Mouse (Mus musculus): Measurements from ENCODE around the gene Spcs2. TPM values are rescaled to one million over a fixed set of nuclear protein-coding genes. Genes with fewer than 3 reads are reported as not detected.
A peak's percentile ranks its signal among the peaks of the same experiment; 100 is the strongest.

Gene Spcs2
- polyA plus RNA-seq, 1 experiment from 2014 or later: 345 TPM

GRCm38 (mm10) chr7:99836781-99837180, 26.5 kb downstream of the Spcs2 start:
- H3K4me2 ChIP-seq (replicated peaks): no peak overlapping the region
- H3K4me1 ChIP-seq: no peaks in the 10 kb centered on the region
- no peaks in the 10 kb centered on the region for H3K9me3 ChIP-seq
- no peak overlapping the region for H3K4me3 ChIP-seq
- no peak overlapping the region for H3K9ac ChIP-seq
- no peaks in the 10 kb centered on the region for H3K27me3 ChIP-seq
- H3K36me3 ChIP-seq: peaks cover 45% of the 10 kb centered on the region
- 57% methylated on average over 4 of the region's 4 CpGs for WGBS
- H3K27ac ChIP-seq: no peak overlapping the region
- ATAC-seq (ENCODE audit: insufficient number of reproducible peaks, insufficient read depth, low FRiP score, low TSS enrichment): no peak; the same call in 1 of the 2 replicates

GRCm38 (mm10) chr7:99834314-99834853, 28.9 kb downstream of the Spcs2 start:
- H3K9ac ChIP-seq: no peak overlapping the region
- peaks cover 25% of the 10 kb centered on the region for H3K36me3 ChIP-seq
- H3K4me3 ChIP-seq: no peak overlapping the region
- H3K4me1 ChIP-seq: no peaks in the 10 kb centered on the region
- no peaks in the 10 kb centered on the region for H3K9me3 ChIP-seq
- no peak overlapping the region for H3K27ac ChIP-seq
- no peak overlapping the region for H3K4me2 ChIP-seq (replicated peaks)
- no peaks in the 10 kb centered on the region for H3K27me3 ChIP-seq
- no peak for ATAC-seq (ENCODE audit: insufficient number of reproducible peaks, insufficient read depth, low FRiP score, low TSS enrichment)
- 88% methylated on average over 5 of the region's 5 CpGs for WGBS

- no peak overlapping the region for H3K9ac ChIP-seq
- ATAC-seq (ENCODE audit: insufficient number of reproducible peaks, insufficient read depth, low FRiP score, low TSS enrichment): no peak
- no peaks in the 10 kb centered on the region for H3K27me3 ChIP-seq
- 87% methylated on average over 2 of the region's 2 CpGs for WGBS
- H3K4me2 ChIP-seq (replicated peaks): no peak overlapping the region
- H3K36me3 ChIP-seq: peaks cover 21% of the 10 kb centered on the region
- no peak overlapping the region for H3K4me3 ChIP-seq
- no peak overlapping the region for H3K27ac ChIP-seq
- no peaks in the 10 kb centered on the region for H3K9me3 ChIP-seq
- H3K4me1 ChIP-seq: no peaks in the 10 kb centered on the region
Measured at GRCm38 (mm10) chr7:99833846-99834222, 29.4 kb downstream of the Spcs2 start.

DNA sequence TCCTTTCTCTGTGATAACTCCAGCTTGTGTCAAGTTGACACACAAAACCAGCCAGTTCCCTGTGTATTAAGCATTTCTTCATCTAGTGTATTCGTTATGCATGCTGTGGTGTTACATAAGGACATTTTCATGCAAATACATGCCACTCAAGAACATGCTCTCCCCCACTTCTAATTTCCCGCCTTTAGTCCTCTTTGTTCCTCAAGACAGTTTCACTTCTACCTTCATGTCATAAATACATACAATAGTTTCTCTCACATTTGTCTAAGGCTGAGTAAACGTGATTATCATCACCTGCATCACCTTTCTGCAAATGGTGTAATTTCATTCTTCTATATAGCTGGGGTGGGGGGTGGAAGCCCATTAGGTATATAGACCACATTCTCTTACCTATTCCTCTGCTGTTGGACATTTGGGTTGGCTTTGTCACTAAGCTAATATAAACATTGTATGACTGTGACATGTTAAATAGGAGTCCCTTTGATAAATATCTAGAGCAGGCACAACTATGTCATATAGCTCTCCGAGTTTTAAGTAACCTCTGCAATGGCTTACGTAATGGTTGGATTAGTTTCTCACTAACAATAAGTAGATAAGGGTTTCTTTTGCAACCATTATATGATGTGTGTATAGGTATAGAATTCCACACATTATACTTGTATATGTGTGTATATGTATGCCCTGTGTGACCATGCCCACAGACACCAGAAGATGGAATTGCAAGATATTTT, 30.0 kb downstream of the Spcs2 start:
- Histone ChIP-seq H3K36me3 (peaks cover 16% of the 10 kb centered on the region), H3K4me3 (no peak overlapping the region), H3K27ac (no peak overlapping the region), H3K9me3 (no peaks in the 10 kb centered on the region), H3K4me2 (replicated peaks) (no peak overlapping the region), H3K4me1 (no peaks in the 10 kb centered on the region), H3K27me3 (no peaks in the 10 kb centered on the region), H3K9ac (no peak overlapping the region)
- WGBS: 79% methylated on average over 5 of the region's 5 CpGs
- no peak for ATAC-seq (ENCODE audit: insufficient number of reproducible peaks, insufficient read depth, low FRiP score, low TSS enrichment)

DNA sequence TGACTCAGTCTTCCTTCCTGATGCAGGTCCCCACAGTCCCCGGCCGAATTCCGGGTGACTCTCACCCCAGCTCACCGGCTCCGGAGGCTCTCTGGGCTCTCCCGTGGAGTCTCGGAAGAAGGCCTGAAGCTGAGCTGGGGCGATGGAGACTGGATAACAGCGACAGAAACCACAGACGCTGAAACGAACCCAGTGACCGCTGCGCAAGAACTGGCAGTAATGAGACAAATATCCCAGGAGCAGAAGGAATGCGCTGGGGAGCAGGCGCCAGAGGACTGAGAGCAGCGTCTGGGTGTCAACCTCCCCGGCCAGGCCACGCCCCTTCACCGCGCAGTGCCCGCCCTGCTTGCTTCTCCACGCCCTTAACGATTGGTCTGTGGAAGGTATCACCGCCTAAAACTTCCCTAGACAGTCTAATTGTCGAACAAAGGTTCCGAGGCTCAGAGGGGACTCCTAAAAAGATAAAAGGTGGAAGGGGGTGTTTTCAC, 35.1 kb downstream of the Spcs2 start, which contains the start of gene Neu3:
Neu3 (minus strand) TSS at position 335 of the 488 bp plus-strand sequence.
- Histone ChIP-seq H3K27ac (peak within 1 kb of the TSS; percentile 78), H3K4me2 (replicated peaks) (peak within 1 kb of the TSS; percentile 52), H3K4me3 (peak within 1 kb of the TSS; percentile 41), H3K9ac (peak within 1 kb of the TSS; percentile 59), H3K36me3 (no peaks in the 10 kb centered on the region), H3K9me3 (no peaks in the 10 kb centered on the region), H3K4me1 (no peaks in the 10 kb centered on the region), H3K27me3 (no peaks in the 10 kb centered on the region)
- peak; percentile 95 for ATAC-seq (ENCODE audit: insufficient number of reproducible peaks, insufficient read depth, low FRiP score, low TSS enrichment)
- WGBS: under 1% methylated on average over 26 of the region's 26 CpGs

- H3K4me3 ChIP-seq: no peak overlapping the region
- no peaks in the 10 kb centered on the region for H3K4me1 ChIP-seq
- H3K36me3 ChIP-seq: no peaks in the 10 kb centered on the region
- no peak overlapping the region for H3K4me2 ChIP-seq (replicated peaks)
- no peak overlapping the region for H3K27ac ChIP-seq
- no peaks in the 10 kb centered on the region for H3K9me3 ChIP-seq
- H3K27me3 ChIP-seq: no peaks in the 10 kb centered on the region
- H3K9ac ChIP-seq: no peak overlapping the region
- ATAC-seq (ENCODE audit: insufficient number of reproducible peaks, insufficient read depth, low FRiP score, low TSS enrichment): no peak
- 74% methylated on average over 6 of the region's 6 CpGs for WGBS
Measured at GRCm38 (mm10) chr7:99826096-99826495, 37.2 kb downstream of the Spcs2 start.

- H3K27ac ChIP-seq: no peak overlapping the region
- no peaks in the 10 kb centered on the region for H3K9me3 ChIP-seq
- no peak for ATAC-seq (ENCODE audit: insufficient number of reproducible peaks, insufficient read depth, low FRiP score, low TSS enrichment)
- H3K4me2 ChIP-seq (replicated peaks): no peak overlapping the region
- H3K4me3 ChIP-seq: no peak overlapping the region
- no peaks in the 10 kb centered on the region for H3K4me1 ChIP-seq
- H3K27me3 ChIP-seq: no peaks in the 10 kb centered on the region
- WGBS: 82% methylated on average over 9 of the region's 9 CpGs
- no peak overlapping the region for H3K9ac ChIP-seq
- no peaks in the 10 kb centered on the region for H3K36me3 ChIP-seq
Measured at GRCm38 (mm10) chr7:99825511-99825910, 37.8 kb downstream of the Spcs2 start.

DNA sequence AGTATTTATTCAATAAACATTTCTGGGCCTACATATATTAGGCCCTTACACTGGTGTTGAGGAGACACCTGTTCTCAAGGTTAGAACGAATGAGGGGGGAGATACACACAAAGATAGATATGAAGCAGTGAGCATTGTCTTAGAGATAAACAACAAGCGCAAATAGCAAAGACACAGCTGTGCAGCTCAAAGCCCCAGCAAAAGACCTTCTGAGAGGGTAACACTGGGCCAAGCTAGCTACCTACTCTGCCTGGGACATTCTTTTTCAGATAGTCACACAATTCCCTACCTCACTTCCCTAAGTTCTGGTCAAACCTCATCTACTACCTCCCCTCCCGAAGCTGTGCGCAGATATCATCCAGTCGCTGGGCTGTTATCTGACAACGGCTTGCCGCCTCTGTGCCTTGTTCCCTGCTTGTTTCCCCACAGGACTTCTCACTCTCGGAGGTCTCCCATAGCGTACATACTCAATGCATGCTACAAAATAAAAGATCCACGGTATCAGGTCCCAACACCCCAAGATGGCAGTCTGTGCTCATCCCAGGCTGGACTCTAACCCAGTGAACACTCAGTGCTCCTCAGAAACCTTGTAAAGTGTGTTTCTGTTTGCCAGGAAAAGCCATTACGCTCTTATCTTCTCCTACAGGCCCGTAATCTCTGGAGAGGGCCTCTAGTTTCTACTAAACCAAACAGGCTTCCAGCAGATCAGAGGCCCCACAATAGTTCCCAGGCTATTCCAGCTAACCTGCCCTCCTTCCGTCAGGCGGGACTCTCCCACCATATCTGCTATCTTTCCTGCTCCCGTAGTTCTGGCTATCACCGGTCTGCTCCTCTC, 38.4 kb downstream of the Spcs2 start:
- Histone ChIP-seq H3K4me3 (no peak overlapping the region), H3K9ac (no peak overlapping the region), H3K27ac (no peak overlapping the region), H3K4me2 (replicated peaks) (no peak overlapping the region), H3K4me1 (no peaks in the 10 kb centered on the region), H3K27me3 (no peaks in the 10 kb centered on the region), H3K36me3 (no peaks in the 10 kb centered on the region), H3K9me3 (no peaks in the 10 kb centered on the region)
- no peak for ATAC-seq (ENCODE audit: insufficient number of reproducible peaks, insufficient read depth, low FRiP score, low TSS enrichment)
- 85% methylated on average over 16 of the region's 16 CpGs for WGBS

DNA sequence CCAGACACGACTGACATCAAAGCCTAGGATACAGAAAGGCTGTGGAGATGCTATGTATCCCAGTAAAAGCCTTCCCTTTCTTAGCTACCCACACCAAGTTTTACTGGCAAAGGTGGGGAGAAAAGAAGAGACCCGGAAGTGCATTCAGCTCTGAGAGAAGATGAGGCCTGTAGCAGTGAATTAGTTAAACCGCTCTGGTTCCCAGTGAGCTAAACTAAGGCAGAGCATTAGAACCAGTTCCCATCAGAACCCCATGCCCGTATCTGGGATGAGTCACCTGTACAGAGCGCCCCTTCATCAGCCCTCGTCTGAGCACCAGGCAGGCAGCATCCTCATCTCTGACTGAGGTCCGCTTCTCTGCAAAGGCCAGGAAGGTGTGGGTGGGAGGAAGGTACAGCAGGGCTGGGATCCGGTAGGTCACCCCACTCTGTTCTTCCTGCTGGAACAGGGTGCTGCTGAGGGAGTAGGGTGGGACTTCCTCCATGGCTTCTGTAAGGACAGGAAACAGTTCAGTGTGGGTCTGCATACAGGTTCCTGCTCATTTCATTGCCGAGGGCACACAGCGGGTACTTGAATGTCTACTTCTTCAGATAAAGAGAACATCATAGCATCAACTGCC, 40.1 kb downstream of the Spcs2 start:
- Histone ChIP-seq H3K4me1 (no peaks in the 10 kb centered on the region), H3K9ac (no peak overlapping the region), H3K27me3 (no peaks in the 10 kb centered on the region), H3K9me3 (no peaks in the 10 kb centered on the region), H3K4me3 (no peak overlapping the region), H3K4me2 (replicated peaks) (no peak overlapping the region), H3K36me3 (no peaks in the 10 kb centered on the region), H3K27ac (no peak overlapping the region)
- 86% methylated on average over 10 of the region's 10 CpGs for WGBS
- ATAC-seq (ENCODE audit: insufficient number of reproducible peaks, insufficient read depth, low FRiP score, low TSS enrichment): no peak

GRCm38 (mm10) chr7:99822426-99822825, 40.8 kb downstream of the Spcs2 start:
- no peaks in the 10 kb centered on the region for H3K36me3 ChIP-seq
- no peak overlapping the region for H3K4me3 ChIP-seq
- H3K4me2 ChIP-seq (replicated peaks): no peak overlapping the region
- no peaks in the 10 kb centered on the region for H3K27me3 ChIP-seq
- no peaks in the 10 kb centered on the region for H3K9me3 ChIP-seq
- H3K9ac ChIP-seq: no peak overlapping the region
- no peaks in the 10 kb centered on the region for H3K4me1 ChIP-seq
- ATAC-seq (ENCODE audit: insufficient number of reproducible peaks, insufficient read depth, low FRiP score, low TSS enrichment): no peak
- no peak overlapping the region for H3K27ac ChIP-seq
- WGBS: 76% methylated on average over 5 of the region's 5 CpGs

DNA sequence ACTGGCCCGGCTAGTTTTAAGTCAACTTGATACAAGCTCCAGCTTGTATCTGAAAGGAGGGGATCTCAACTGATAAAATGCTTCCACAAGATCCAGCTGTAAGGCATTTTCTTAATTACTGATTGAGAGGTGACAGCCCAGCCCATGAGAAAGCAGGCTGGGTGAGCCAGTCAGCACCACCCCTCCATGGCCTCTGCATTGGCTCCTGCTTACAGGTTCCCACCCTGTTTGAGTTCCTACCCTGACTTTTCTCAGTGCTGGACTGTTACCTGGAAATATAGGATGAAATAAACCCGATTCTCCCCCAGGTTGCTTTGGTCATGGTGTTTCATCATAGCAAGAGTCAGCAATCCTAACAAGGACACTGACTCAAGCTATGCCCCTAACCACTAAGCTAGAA, 41.3 kb downstream of the Spcs2 start:
- no peaks in the 10 kb centered on the region for H3K36me3 ChIP-seq
- no peak overlapping the region for H3K4me2 ChIP-seq (replicated peaks)
- no peaks in the 10 kb centered on the region for H3K9me3 ChIP-seq
- 79% methylated on average over 2 of the region's 2 CpGs for WGBS
- no peak for ATAC-seq (ENCODE audit: insufficient number of reproducible peaks, insufficient read depth, low FRiP score, low TSS enrichment)
- no peak overlapping the region for H3K9ac ChIP-seq
- no peak overlapping the region for H3K27ac ChIP-seq
- H3K4me3 ChIP-seq: no peak overlapping the region
- H3K4me1 ChIP-seq: no peaks in the 10 kb centered on the region
- no peaks in the 10 kb centered on the region for H3K27me3 ChIP-seq

Measured in embryonic facial prominence, embryonic 12.5 days (tissue).